Mouse (Mus musculus): ENCODE results near the gene Doc2b.

Doc2b gene

GRCm38 (mm10) chr11:75793351-75793750 lies 2.5 kb downstream of the Doc2b start:
- DNase-seq (ENCODE audit: low read depth, low spot score), result no peak

- no peak for DNase-seq (ENCODE audit: low read depth, low spot score)
Observed at GRCm38 (mm10) chr11:75792535-75792934, 3.3 kb downstream of the Doc2b start.

GRCm38 (mm10) chr11:75785897-75786296 lies 10.0 kb downstream of the Doc2b start:
- DNase-seq (ENCODE audit: low read depth, low spot score), result no peak

GRCm38 (mm10) chr11:75783799-75784198 lies 12.1 kb downstream of the Doc2b start:
- no peak for DNase-seq (ENCODE audit: low read depth, low spot score)

GRCm38 (mm10) chr11:75781919-75782318 lies 13.9 kb downstream of the Doc2b start:
- peak; percentile 64 for DNase-seq (ENCODE audit: low read depth, low spot score)

GRCm38 (mm10) chr11:75775919-75776318 lies 19.9 kb downstream of the Doc2b start:
- DNase-seq (ENCODE audit: low read depth, low spot score), result no peak

- DNase-seq (ENCODE audit: low read depth, low spot score), result no peak
Observed at GRCm38 (mm10) chr11:75772562-75772961, 23.3 kb downstream of the Doc2b start.

- peak; percentile 68 for DNase-seq (ENCODE audit: low read depth, low spot score)
Observed at GRCm38 (mm10) chr11:75769206-75769605, 26.6 kb downstream of the Doc2b start.

GRCm38 (mm10) chr11:75768091-75768989 lies 27.5 kb downstream of the Doc2b start:
- no peak for DNase-seq (ENCODE audit: low read depth, low spot score)

GRCm38 (mm10) chr11:75767014-75767413 lies 28.8 kb downstream of the Doc2b start:
- no peak for DNase-seq (ENCODE audit: low read depth, low spot score)

GRCm38 (mm10) chr11:75765161-75765560 lies 30.7 kb downstream of the Doc2b start:
- no peak for DNase-seq (ENCODE audit: low read depth, low spot score)

- no peak for DNase-seq (ENCODE audit: low read depth, low spot score)
Observed at GRCm38 (mm10) chr11:75764521-75765023, 31.3 kb downstream of the Doc2b start.

- no peak for DNase-seq (ENCODE audit: low read depth, low spot score)
Observed at GRCm38 (mm10) chr11:75762708-75763107, 33.1 kb downstream of the Doc2b start.

- DNase-seq (ENCODE audit: low read depth, low spot score), result no peak
Observed at GRCm38 (mm10) chr11:75760785-75761184, 35.1 kb downstream of the Doc2b start.

GRCm38 (mm10) chr11:75758553-75758952 lies 37.3 kb downstream of the Doc2b start:
- DNase-seq (ENCODE audit: low read depth, low spot score), result no peak

- DNase-seq (ENCODE audit: low read depth, low spot score), result no peak
Observed at GRCm38 (mm10) chr11:75756687-75757086, 39.2 kb downstream of the Doc2b start.

- DNase-seq (ENCODE audit: low read depth, low spot score), result no peak
Observed at GRCm38 (mm10) chr11:75751082-75751481, 44.8 kb downstream of the Doc2b start.

GRCm38 (mm10) chr11:75750537-75750936 lies 45.3 kb downstream of the Doc2b start:
- DNase-seq (ENCODE audit: low read depth, low spot score), result no peak

- no peak for DNase-seq (ENCODE audit: low read depth, low spot score)
Observed at GRCm38 (mm10) chr11:75744761-75745160, 51.1 kb downstream of the Doc2b start.

- DNase-seq (ENCODE audit: low read depth, low spot score), result no peak
Observed at GRCm38 (mm10) chr11:75741615-75742014, 54.2 kb downstream of the Doc2b start.

GRCm38 (mm10) chr11:75740204-75740603 lies 55.6 kb downstream of the Doc2b start:
- no peak for DNase-seq (ENCODE audit: low read depth, low spot score)

- no peak for DNase-seq (ENCODE audit: low read depth, low spot score)
Observed at GRCm38 (mm10) chr11:75738477-75738821, 57.4 kb downstream of the Doc2b start.

- no peak for DNase-seq (ENCODE audit: low read depth, low spot score)
Observed at GRCm38 (mm10) chr11:75737806-75738476, 57.9 kb downstream of the Doc2b start.
